Mouse (Mus musculus) gastrocnemius, postnatal 10 days (tissue): ENCODE measurements around the gene Hdhd5. TPM values are rescaled to one million over a fixed set of nuclear protein-coding genes. Genes with fewer than 3 reads are reported as not detected.

Source experiments
- DNase-seq: peaks from one replicate; pipeline ENCODE4 v3.0.0; 2021; ENCODE audit warnings: mixed read lengths
- total RNA-seq, 2 experiments: library from RNA; stranded (reverse); gene quantifications; 2 replicates each; pipeline ENCODE4 v1.2.3; 2021

The Hdhd5 gene
- total RNA-seq, 2 experiments from 2014 or later = 16.8 to 18.4 TPM

DNA sequence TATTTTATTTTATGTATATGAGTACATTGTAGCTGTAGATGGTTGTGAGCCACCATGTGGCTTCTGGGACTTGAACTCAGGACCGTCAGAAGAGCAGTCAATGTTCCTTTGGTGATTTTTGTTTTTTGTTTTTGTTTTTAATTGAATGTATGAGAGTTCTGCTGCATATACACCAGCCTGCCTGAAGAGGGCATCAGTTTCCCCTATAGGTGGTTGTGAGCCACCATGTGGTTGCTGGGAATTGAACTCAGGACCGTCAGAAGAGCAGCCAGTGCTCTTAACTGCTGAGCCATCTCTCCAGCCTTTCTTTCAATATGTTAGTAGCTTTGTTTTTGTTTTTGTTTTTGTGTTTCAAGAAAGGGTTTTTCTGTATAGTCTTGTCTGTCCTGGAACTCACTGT lies 5.2 kb upstream of the Hdhd5 start:
- DNase-seq = no peak

- no peak for DNase-seq
These were observed 1.5 kb upstream of the Hdhd5 start for GRCm38 (mm10) chr6:120532594-120532993.

DNA sequence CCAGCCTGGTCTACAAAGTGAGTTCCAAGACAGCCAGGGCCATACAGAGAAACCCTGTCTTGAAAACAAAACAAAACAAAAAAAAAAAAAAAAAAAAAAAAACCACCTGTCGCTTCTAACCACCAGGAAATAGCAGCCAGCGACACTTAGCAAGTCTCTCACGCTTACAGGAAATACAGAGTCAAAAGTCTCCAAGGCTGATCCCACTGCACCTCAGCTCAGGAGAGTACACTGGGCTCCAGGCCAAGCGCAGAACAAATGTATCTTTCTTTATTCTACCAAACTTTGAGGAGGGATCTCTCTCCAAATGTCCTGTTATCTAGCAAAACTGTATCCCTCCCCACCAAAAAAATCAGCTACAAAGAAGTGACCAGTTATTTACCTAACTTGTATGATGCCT lies 2.0 kb downstream of the Hdhd5 start:
- DNase-seq = no peak

GRCm38 (mm10) chr6:120524796-120525195 lies 6.3 kb downstream of the Hdhd5 start:
- no peak for DNase-seq

GRCm38 (mm10) chr6:120519647-120520046 lies 11.5 kb downstream of the Hdhd5 start:
- DNase-seq = no peak

DNA sequence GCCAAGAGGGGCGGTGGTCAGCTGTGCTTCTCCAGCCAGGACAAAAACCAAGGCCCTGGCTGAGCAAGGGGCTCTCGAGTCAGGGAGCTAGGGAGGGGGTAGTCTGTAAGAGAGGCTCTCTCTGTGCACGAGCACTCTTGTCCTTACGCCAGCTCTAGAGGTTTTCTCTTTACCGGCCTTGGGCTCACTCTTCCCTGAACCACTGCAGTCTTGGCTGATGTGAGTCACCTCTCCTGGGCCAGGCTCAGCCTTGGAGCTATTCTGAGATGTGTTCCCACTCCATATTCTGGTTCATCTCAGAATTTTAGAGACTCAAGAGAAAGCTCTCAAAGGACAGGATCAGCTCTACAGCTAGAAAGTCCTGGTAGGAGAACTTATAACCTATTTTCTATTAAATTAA lies 13.8 kb downstream of the Hdhd5 start:
- DNase-seq = no peak

DNA sequence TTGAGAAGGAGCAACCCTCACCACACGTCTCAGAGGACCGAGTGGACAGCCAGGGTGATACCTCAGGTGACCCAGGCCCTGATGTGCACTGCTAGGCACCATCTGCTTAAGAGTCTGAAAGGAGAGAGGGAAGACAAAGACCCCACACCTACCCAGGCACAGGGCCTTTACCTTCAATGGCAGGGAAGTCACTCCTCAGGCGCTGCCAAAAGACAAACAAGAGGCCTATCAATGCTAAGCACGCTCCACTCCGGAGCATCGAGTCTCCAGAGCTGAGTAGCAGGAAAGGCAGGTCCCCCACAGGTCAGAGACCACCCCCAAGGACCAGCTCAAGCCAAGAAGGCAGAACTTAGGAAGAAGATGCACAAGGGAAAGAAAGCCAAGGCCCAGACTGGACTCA lies 14.2 kb downstream of the Hdhd5 start:
- no peak for DNase-seq

DNA sequence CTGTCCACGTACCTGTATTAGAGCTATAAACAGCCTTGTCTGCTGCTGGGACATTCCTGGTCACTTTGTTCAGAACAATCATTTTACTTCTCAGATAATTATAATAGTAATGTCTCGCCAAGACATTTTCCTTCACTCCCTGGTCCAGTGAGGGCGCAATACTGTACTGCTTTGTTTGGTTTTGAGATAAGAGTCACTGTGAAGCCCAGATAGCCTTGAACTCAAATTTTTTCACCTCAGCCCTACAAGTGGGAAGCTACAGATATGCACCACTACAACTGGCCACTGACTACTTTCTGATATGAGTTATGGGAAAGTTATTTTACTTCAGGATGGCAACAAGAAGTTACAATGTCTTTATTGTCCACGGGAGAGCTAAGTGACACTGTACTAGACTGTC lies 14.7 kb downstream of the Hdhd5 start:
- DNase-seq = no peak

GRCm38 (mm10) chr6:120511212-120511611 lies 19.9 kb downstream of the Hdhd5 start:
- DNase-seq = no peak

GRCm38 (mm10) chr6:120510425-120510824 lies 20.7 kb downstream of the Hdhd5 start:
- no peak for DNase-seq

- no peak for DNase-seq
These were observed 21.1 kb downstream of the Hdhd5 start for GRCm38 (mm10) chr6:120509975-120510374.

DNA sequence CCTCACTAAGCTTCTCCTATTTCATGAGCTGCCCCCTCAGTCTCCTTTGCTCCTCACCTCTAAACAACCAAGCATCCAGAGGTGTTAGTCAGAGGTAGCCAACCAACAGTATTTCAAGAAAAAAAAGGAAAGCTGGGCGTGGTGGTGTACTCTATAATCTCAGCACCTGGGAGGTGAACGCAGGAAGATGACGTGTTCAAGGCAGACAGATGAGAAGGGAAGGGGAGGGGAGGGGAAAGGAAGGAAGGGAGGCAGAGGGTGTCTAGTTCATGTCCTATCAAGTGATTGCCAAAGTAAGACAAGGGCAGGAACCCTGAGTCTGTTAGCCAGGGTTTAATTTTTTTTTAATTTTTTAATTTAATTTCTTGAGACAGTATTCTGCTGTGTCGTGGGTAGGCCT lies 22.5 kb downstream of the Hdhd5 start:
- DNase-seq = no peak

- no peak for DNase-seq
These were observed 25.6 kb downstream of the Hdhd5 start for GRCm38 (mm10) chr6:120505531-120505930.

GRCm38 (mm10) chr6:120504051-120504450 lies 27.1 kb downstream of the Hdhd5 start:
- DNase-seq = no peak

- no peak for DNase-seq
These were observed 34.6 kb downstream of the Hdhd5 start for GRCm38 (mm10) chr6:120496544-120496943.

- DNase-seq = peak; percentile 58
These were observed 37.5 kb downstream of the Hdhd5 start, which contains the start of gene Tmem121b for GRCm38 (mm10) chr6:120493374-120494181. TSS of gene Tmem121b (minus strand) at chr6:120493807.

- peak; percentile 40 for DNase-seq
These were observed 38.4 kb downstream of the Hdhd5 start for GRCm38 (mm10) chr6:120492499-120493373.

GRCm38 (mm10) chr6:120491862-120492498 lies 39.1 kb downstream of the Hdhd5 start:
- DNase-seq = no peak

- no peak for DNase-seq
These were observed 40.1 kb downstream of the Hdhd5 start for GRCm38 (mm10) chr6:120491064-120491463.

DNA sequence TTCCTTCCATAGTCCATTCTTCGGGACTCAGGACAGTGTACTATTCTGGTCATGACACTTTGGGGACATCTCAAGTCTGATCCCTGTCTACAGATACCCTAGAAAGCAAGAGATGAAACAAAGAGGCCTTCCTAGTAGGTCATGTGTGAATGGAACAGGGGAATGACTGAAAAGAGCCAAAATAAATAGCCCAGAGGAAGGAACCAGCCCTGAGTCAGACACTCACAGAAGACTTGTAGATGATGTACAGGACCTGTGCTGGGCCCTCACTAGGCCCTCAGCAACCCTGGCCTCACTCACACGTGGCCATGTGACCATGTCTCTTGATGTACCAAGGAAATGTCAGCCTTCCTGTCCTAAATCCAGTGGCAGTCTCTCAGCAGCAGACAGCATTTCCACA lies 41.7 kb downstream of the Hdhd5 start:
- DNase-seq = no peak

- DNase-seq = no peak
These were observed 42.5 kb downstream of the Hdhd5 start for GRCm38 (mm10) chr6:120488647-120489046.

DNA sequence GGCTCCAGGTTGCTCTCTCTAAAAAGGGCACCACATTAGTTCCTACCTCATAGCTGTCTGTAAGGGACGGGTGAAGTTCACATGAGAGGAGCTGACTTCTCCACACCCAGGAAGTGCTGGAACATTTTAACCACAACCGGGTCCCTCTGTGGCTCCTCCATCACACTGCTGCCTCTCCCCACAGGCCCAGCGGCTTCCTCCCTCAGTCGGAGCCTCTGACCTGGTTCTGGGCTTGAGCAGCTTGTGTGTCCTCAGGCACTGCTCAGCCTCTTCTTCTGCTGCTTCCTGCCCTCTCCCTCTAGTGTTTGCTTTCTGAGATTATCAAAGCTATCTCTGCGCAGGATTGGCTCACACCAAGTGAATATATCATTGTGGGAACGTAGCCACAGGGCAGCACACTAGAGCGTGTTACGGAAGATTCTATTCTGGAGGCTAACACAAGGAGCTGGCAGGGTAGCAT lies 45.0 kb downstream of the Hdhd5 start:
- no peak for DNase-seq

DNA sequence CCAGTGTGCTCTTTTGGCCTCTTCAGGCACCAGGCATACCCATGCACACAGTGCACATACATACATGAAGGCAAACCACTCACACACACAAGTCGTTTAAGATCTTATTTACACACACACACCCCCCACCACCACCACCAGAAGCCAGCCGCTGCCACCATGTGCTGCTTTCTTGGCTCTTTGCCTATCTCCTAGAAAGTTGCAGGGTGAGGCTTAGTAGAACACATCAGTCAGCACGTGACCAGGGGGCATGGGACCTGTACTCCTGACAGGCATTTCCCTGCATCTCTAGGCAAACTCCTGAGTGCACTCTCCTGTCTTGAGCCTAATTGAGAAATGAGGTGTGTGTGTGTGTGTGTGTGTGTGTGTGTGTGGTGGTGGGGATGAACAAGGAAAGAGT lies 46.1 kb downstream of the Hdhd5 start:
- DNase-seq = no peak
